Mouse (Mus musculus): ENCODE data around the gene Fam129a.

GRCm38 (mm10) chr1:151631061-151631460 lies 60.1 kb downstream of the Fam129a start:
- no peak for TF ChIP-seq CTCF (IDR thresholded peaks at IDR 0.05; ENCODE audit: borderline replicate concordance, control insufficient read depth, extremely low read depth, insufficient read depth, low read length, poor library complexity)
- TF ChIP-seq POLR2A (IDR thresholded peaks at IDR 0.05; ENCODE audit: control insufficient read depth, extremely low read depth, insufficient read depth, low read length, poor library complexity), result no peak

Data from thymus, adult 2 months (tissue).